Mouse (Mus musculus): ENCODE data around the gene Folr2. TPM values are rescaled to one million over a fixed set of nuclear protein-coding genes. Genes with fewer than 3 reads are reported as not detected.

Folr2 gene
- total and polyA plus RNA-seq, 2 experiments from 2014 or later = 2.3 to 2.6 TPM

- Histone ChIP-seq H3K27ac (ENCODE audit: low read depth, low read length) (no peak overlapping the region), H3K4me1 (ENCODE audit: insufficient read depth, low read length) (peaks cover 7% of the 10 kb centered on the region; the same call in 1 of the 2 replicates), H3K4me2 (ENCODE audit: low read depth, low read length, poor library complexity, severe bottlenecking) (no peak overlapping the region), H3K9ac (replicated peaks; ENCODE audit: low read length, poor library complexity, severe bottlenecking) (no peak overlapping the region), H3K4me3 (ENCODE audit: low read depth, low read length) (no peak overlapping the region), H3K27me3 (ENCODE audit: insufficient read depth, low read length) (peaks cover 11% of the 10 kb centered on the region; the same call in 1 of the 2 replicates), H3K36me3 (ENCODE audit: insufficient read depth, low read length) (peaks cover 6% of the 10 kb centered on the region; the same call in 1 of the 2 replicates), H3K9me3 (ENCODE audit: low read length) (no peaks in the 10 kb centered on the region)
- 51% methylated on average over 3 of the region's 3 CpGs for WGBS
- ATAC-seq (ENCODE audit: low FRiP score) (no peak), DNase-seq (ENCODE audit: low spot score) (no peak)
- no peak for TF ChIP-seq CTCF (IDR thresholded peaks at IDR 0.05)
Measured at GRCm38 (mm10) chr7:101834903-101835302, 22.1 kb downstream of the Folr2 start.

GRCm38 (mm10) chr7:101833916-101834584, 22.9 kb downstream of the Folr2 start:
- ATAC-seq (ENCODE audit: low FRiP score) = no peak
- Histone ChIP-seq H3K4me3 (ENCODE audit: low read depth, low read length) (no peak overlapping the region), H3K9me3 (ENCODE audit: low read length) (no peaks in the 10 kb centered on the region), H3K36me3 (ENCODE audit: insufficient read depth, low read length) (peaks cover 6% of the 10 kb centered on the region; the same call in 1 of the 2 replicates), H3K4me2 (ENCODE audit: low read depth, low read length, poor library complexity, severe bottlenecking) (no peak overlapping the region), H3K27me3 (ENCODE audit: insufficient read depth, low read length) (peaks cover 11% of the 10 kb centered on the region; the same call in 1 of the 2 replicates), H3K27ac (ENCODE audit: low read depth, low read length) (no peak overlapping the region), H3K4me1 (ENCODE audit: insufficient read depth, low read length) (peaks cover 7% of the 10 kb centered on the region; the same call in 1 of the 2 replicates), H3K9ac (replicated peaks; ENCODE audit: low read length, poor library complexity, severe bottlenecking) (no peak overlapping the region)
- no peak for TF ChIP-seq CTCF (IDR thresholded peaks at IDR 0.05)
- 55% methylated on average over 3 of the region's 3 CpGs for WGBS
- DNase-seq (ENCODE audit: low spot score) = peak; percentile 54

- H3K9ac ChIP-seq (replicated peaks; ENCODE audit: low read length, poor library complexity, severe bottlenecking) = no peak overlapping the region
- ATAC-seq (ENCODE audit: low FRiP score) (no peak), DNase-seq (ENCODE audit: low spot score) (no peak)
- peak; percentile 24; the same call in 1 of the 2 replicates for TF ChIP-seq CTCF (IDR thresholded peaks at IDR 0.05)
- H3K27me3 ChIP-seq (ENCODE audit: insufficient read depth, low read length) = peaks cover 11% of the 10 kb centered on the region; the same call in 1 of the 2 replicates
- 77% methylated on average over 5 of the region's 5 CpGs for WGBS
- peaks cover 6% of the 10 kb centered on the region; the same call in 1 of the 2 replicates for H3K36me3 ChIP-seq (ENCODE audit: insufficient read depth, low read length)
- H3K4me2 ChIP-seq (ENCODE audit: low read depth, low read length, poor library complexity, severe bottlenecking) = no peak overlapping the region
- H3K27ac ChIP-seq (ENCODE audit: low read depth, low read length) = no peak overlapping the region
- H3K4me1 ChIP-seq (ENCODE audit: insufficient read depth, low read length) = peaks cover 7% of the 10 kb centered on the region; the same call in 1 of the 2 replicates
- no peaks in the 10 kb centered on the region for H3K9me3 ChIP-seq (ENCODE audit: low read length)
- H3K4me3 ChIP-seq (ENCODE audit: low read depth, low read length) = no peak overlapping the region
Measured at GRCm38 (mm10) chr7:101833352-101833751, 23.6 kb downstream of the Folr2 start.

- no peak for TF ChIP-seq CTCF (IDR thresholded peaks at IDR 0.05)
- 92% methylated on average over 4 of the region's 4 CpGs for WGBS
- Histone ChIP-seq H3K4me2 (ENCODE audit: low read depth, low read length, poor library complexity, severe bottlenecking) (no peak overlapping the region), H3K4me3 (ENCODE audit: low read depth, low read length) (no peak overlapping the region), H3K9me3 (ENCODE audit: low read length) (no peaks in the 10 kb centered on the region), H3K27ac (ENCODE audit: low read depth, low read length) (no peak overlapping the region), H3K27me3 (ENCODE audit: insufficient read depth, low read length) (peaks cover 9% of the 10 kb centered on the region; the same call in 1 of the 2 replicates), H3K4me1 (ENCODE audit: insufficient read depth, low read length) (peaks cover 6% of the 10 kb centered on the region; the same call in 1 of the 2 replicates), H3K9ac (replicated peaks; ENCODE audit: low read length, poor library complexity, severe bottlenecking) (no peak overlapping the region), H3K36me3 (ENCODE audit: insufficient read depth, low read length) (peaks cover 6% of the 10 kb centered on the region; the same call in 1 of the 2 replicates)
- no peak for DNase-seq (ENCODE audit: low spot score)
- no peak for ATAC-seq (ENCODE audit: low FRiP score)
Measured at GRCm38 (mm10) chr7:101832372-101832771, 24.6 kb downstream of the Folr2 start.

- H3K27ac ChIP-seq (ENCODE audit: low read depth, low read length) = no peak overlapping the region
- no peak overlapping the region for H3K4me2 ChIP-seq (ENCODE audit: low read depth, low read length, poor library complexity, severe bottlenecking)
- no peak for ATAC-seq (ENCODE audit: low FRiP score)
- H3K27me3 ChIP-seq (ENCODE audit: insufficient read depth, low read length) = 0 out of 2 replicates have a peak, but pooled peaks cover under 1% of the 10 kb centered on the region
- 98% methylated on average over 8 of the region's 8 CpGs for WGBS
- no peak overlapping the region for H3K9ac ChIP-seq (replicated peaks; ENCODE audit: low read length, poor library complexity, severe bottlenecking)
- H3K36me3 ChIP-seq (ENCODE audit: insufficient read depth, low read length) = peaks cover 6% of the 10 kb centered on the region
- H3K4me1 ChIP-seq (ENCODE audit: insufficient read depth, low read length) = 0 out of 2 replicates have a peak, but pooled peaks cover 3% of the 10 kb centered on the region
- TF ChIP-seq CTCF (IDR thresholded peaks at IDR 0.05) = no peak
- H3K9me3 ChIP-seq (ENCODE audit: low read length) = no peaks in the 10 kb centered on the region
- H3K4me3 ChIP-seq (ENCODE audit: low read depth, low read length) = no peak overlapping the region
- no peak for DNase-seq (ENCODE audit: low spot score)
Measured at GRCm38 (mm10) chr7:101831437-101831836, 25.6 kb downstream of the Folr2 start.

- Histone ChIP-seq H3K4me2 (ENCODE audit: low read depth, low read length, poor library complexity, severe bottlenecking) (no peak overlapping the region), H3K4me3 (ENCODE audit: low read depth, low read length) (no peak overlapping the region), H3K4me1 (ENCODE audit: insufficient read depth, low read length) (0 out of 2 replicates have a peak, but pooled peaks cover 3% of the 10 kb centered on the region), H3K9ac (replicated peaks; ENCODE audit: low read length, poor library complexity, severe bottlenecking) (no peak overlapping the region), H3K36me3 (ENCODE audit: insufficient read depth, low read length) (peaks cover 6% of the 10 kb centered on the region), H3K9me3 (ENCODE audit: low read length) (no peaks in the 10 kb centered on the region), H3K27ac (ENCODE audit: low read depth, low read length) (no peak overlapping the region), H3K27me3 (ENCODE audit: insufficient read depth, low read length) (no peaks in the 10 kb centered on the region)
- 97% methylated on average over 3 of the region's 3 CpGs for WGBS
- ATAC-seq (ENCODE audit: low FRiP score) = no peak
- peak; percentile 10; the same call in 1 of the 2 replicates for TF ChIP-seq CTCF (IDR thresholded peaks at IDR 0.05)
- DNase-seq (ENCODE audit: low spot score) = no peak
Measured at GRCm38 (mm10) chr7:101830373-101830772, 26.6 kb downstream of the Folr2 start.
